Mouse (Mus musculus): ENCODE measurements around the gene Plxna4.

Gene Plxna4

GRCm38 (mm10) chr6:32243040-32243439 lies 345.0 kb downstream of the Plxna4 start:
- 82% methylated on average over 2 of the region's 2 CpGs for WGBS

DNA sequence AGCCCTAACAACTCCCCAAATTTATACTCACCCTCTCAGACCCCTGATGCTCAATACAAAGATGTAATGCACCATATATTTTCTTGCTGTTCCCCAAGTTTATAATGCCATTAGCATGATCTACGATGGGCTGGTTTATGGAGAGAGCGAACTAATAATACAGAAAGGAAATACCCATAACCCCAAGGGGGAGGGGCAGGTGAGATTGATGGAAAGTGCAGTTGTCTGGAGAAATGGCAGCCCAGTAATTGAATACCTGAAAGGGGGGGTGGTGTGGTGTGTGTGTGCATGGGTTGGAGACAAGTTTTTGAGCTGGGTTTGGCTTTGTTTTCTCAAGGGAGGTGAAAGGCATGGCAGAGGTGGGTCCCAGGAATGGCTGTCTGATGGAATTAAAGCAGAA lies 356.6 kb downstream of the Plxna4 start:
- WGBS, result 97% methylated on average over 2 of the region's 2 CpGs

- 31% methylated on average over 1 of the region's 1 CpGs for WGBS
These were observed 361.4 kb downstream of the Plxna4 start for GRCm38 (mm10) chr6:32226636-32227035.

GRCm38 (mm10) chr6:32224007-32224703 lies 363.8 kb downstream of the Plxna4 start:
- 76% methylated on average over 7 of the region's 7 CpGs for WGBS

DNA sequence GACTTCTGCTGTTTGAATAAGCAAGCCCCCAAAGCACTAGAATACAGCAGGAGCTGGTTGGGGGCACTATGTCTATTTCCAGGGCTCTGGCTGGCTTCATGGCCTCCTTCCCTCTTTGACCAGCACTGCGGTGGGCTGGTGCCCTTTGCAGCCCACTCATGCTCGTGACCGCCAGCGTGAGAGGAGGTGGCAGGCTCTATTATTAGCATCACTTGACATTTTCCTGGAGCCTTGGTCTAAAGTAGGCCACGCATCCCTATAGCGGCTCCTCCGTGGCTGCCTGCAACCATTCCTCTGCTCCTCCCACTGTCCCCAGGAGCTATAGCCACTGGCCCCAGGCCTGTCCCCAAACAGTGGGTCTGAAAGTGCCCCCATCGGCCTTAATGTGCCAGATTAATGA lies 367.2 kb downstream of the Plxna4 start:
- 67% methylated on average over 8 of the region's 8 CpGs for WGBS

DNA sequence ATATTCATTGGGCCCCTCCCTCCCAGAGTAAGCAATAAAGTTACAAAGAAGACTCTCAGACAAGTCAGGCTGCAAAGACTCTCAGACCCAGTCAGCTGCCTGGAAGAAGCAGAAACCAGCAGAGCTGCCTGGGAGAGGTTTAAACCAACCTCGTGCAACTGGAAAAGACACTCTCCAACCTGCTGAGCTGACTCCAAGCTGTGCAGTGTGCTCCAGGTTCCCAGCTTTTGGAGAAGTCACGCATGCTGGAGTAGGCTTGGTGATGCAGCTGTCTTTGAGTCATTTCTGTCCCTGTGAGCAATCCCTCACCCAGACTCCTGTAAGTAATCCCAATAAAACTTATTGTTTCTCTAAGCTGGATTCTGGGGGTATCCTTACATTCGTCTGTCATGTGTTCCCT lies 369.4 kb downstream of the Plxna4 start:
- WGBS, result 50% methylated on average over 3 of the region's 3 CpGs

- WGBS, result 35% methylated on average over 4 of the region's 4 CpGs
These were observed 375.6 kb downstream of the Plxna4 start for GRCm38 (mm10) chr6:32212439-32212838.

DNA sequence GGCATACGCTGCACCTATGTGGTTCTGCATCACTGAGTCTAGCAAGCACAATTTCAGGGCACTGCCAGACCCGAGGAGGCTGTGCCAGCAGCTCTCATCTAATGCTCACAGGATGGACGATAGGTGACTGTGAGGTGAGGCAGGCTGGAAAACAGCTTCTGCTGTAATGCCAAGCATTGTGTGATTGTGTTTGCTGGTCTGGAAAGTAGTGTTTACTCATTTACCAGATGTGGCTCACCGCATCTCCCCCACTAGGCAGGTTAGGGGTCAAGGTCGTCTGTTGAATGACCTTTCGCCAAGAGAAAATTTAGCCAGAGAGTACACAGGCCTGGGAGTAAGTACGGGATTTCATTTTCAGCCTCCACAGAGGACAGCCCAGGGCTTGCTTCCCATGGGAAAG lies 377.9 kb downstream of the Plxna4 start:
- 87% methylated on average over 7 of the region's 7 CpGs for WGBS

GRCm38 (mm10) chr6:32208951-32209350 lies 379.0 kb downstream of the Plxna4 start:
- 72% methylated on average over 7 of the region's 7 CpGs for WGBS

DNA sequence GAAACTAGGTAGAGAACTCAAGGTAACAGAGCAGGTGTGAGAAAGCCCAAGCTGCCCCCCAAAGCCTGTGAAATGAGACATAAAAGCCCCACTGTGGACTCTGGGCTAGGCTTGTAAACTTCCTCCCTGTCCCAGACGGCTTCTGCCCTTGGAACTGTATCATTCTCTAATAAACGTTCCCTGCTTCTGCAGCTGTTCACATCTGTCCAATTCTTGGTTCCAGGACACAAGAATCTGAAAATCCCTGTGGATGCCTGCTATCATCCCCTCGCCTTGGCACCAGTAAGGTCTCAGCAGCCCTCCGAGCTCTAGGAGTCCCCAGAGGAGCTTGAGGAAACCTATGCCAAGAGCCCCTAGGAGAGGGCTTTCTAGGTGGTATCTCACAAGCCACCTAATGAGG lies 383.7 kb downstream of the Plxna4 start:
- WGBS, result 90% methylated on average over 4 of the region's 4 CpGs

DNA sequence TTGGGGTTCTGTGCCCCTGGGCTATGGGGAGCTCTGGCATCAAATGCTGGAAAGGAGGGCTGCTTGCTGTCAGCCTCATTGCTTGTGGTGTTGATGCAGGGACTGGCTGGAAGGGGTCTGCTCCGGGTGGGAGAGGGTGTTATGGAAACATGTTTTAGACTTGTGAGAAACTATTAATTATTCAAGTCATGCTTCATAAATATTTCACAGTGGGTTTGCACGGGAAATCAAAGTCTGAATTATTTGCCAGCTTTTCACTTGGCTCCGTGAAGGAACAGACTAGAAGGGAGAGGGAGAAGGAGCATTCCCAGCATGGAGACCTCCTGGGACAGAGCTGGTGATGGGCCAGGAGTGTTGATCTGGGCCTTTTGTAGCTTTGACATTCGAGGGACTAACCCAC lies 384.6 kb downstream of the Plxna4 start:
- WGBS, result 37% methylated on average over 4 of the region's 4 CpGs

DNA sequence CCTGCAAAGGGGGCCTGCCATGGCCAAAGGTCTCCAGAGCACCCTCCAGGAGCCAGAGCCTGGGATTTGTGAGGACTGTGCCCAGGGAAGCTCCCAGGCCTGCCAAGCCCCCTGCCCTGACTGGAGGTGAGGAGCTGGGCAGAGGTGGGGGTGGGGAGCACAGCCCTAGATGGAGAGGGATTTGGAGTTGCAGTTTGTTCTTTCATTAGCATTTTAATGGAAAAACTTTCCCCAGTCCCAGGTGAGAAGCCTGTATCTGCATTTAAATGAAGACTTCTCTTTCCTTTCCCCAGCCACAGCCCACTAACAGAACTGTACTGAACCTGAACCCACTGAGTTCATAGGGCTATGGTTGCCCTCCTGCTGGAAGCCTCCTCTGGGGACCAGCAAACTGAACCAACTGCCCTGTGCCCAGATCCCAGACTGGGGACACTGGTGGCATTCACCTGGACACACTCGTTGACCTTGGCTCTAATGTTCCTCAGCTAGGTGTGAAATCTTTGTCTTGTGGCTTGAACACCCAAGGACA lies 385.3 kb downstream of the Plxna4 start:
- WGBS, result 54% methylated on average over 1 of the region's 1 CpGs

DNA sequence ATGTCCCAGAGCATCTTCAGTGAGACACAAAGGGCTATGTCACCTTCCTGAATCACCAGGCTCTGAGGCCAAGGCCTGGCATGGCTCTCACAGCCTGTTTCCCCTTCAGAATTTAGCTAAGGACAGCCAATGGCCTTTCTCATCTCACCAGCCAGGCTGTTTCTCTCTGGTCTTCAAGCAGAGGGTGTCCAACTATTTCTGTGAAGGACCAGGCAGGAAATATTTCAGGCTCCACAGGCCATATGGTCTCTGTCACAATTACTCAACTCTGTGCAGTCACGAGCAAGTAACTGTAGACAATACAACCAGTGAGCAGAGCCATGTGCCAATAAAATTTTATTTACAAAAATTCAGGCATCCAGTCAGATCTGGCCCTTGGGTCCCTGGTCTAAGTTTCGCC lies 388.4 kb downstream of the Plxna4 start:
- 78% methylated on average over 2 of the region's 2 CpGs for WGBS

DNA sequence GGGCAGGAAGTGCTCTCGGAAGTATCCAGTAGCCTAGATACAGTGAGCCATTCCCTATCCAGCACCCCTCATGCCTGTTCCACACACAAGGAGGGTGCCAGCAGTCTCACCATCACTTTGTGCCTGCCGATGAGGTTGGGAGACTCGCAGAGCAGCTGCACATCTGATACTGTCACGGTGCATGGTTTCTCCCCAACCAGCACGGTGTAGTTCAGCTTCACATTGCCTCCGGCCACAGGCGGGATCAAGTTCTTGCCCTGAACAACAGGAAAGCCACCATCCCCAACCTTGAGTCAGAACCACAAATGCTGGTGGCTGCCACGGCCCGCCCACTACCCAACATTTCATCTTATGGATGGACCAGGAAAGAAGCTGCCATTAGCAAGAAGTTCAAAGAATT lies 391.1 kb downstream of the Plxna4 start:
- WGBS, result 87% methylated on average over 9 of the region's 9 CpGs

DNA sequence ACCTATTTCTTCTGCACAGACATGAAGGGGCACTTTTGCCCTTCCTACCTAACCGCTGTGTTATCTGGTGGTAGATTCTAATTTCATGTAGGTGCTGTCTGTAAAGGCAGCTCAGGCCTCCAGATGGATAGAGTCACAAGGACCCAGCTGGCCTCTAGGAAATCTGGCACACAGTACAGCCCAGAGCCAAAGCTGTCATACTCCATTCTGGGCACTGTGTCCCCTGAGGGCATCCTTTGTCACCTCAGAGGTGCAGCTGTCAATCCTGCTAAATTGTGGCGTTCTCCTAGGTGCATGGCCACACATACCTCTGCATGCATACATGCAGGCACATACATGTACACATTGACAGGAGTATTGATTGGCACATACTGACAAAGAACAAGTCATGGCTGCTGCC lies 394.9 kb downstream of the Plxna4 start:
- WGBS, result 91% methylated on average over 2 of the region's 2 CpGs

- WGBS, result 87% methylated on average over 4 of the region's 4 CpGs
These were observed 403.5 kb downstream of the Plxna4 start for GRCm38 (mm10) chr6:32184402-32184985.

DNA sequence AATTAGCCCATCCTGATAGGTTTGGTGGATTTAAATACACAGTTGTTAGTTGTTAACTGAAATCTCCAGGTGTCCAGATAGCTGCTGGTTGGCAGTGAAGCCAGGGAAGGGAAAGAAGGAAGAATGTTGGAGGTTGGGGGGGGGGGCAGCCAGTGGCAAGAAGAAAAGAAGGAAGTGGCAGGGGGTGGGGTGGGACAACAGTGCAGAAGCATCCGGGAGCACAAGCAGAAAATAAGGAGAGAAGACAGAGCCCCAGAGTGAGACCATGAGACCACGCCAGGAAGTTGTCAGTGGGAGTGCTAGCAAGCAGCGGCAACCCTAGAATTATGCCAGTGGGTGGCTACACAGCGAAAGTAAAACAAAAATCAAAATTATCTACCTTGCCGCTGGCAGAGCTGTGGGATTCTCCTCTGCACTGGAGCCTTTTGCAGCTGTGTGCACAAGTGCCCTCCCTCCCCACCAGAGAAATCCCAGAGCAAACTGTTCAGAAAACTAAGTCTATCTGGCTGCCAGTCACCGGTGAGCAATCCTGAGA lies 404.3 kb downstream of the Plxna4 start:
- WGBS, result 34% methylated on average over 6 of the region's 6 CpGs

GRCm38 (mm10) chr6:32180012-32180358 lies 408.0 kb downstream of the Plxna4 start:
- WGBS, result 72% methylated on average over 5 of the region's 5 CpGs

- WGBS, result 87% methylated on average over 2 of the region's 2 CpGs
These were observed 408.5 kb downstream of the Plxna4 start for GRCm38 (mm10) chr6:32179346-32180011.

- 81% methylated on average over 3 of the region's 3 CpGs for whole genome bisulfite sequencing
These were observed 410.1 kb downstream of the Plxna4 start for GRCm38 (mm10) chr6:32177905-32178304.

GRCm38 (mm10) chr6:32167725-32168124 lies 420.3 kb downstream of the Plxna4 start:
- 48% methylated on average over 1 of the region's 1 CpGs for WGBS

DNA sequence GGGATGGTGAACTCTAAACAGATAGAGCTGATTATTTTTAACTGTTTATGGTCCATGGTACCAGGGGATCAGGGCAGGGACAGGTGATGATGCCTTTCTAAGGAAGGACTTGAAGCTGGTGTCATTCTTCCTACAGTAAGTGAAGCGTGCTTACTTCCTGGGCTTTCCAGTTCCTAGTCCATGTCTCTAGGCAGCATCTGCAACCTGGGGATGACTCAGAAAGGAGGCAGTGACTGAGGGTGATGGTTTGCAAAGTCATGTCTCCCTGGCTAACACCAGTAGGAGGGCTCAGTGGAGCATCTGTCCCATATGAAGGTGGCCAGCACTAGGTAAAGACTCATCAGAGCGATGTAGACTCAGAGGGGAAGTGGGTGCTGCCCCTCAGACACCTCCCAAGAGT lies 427.6 kb downstream of the Plxna4 start:
- WGBS, result 65% methylated on average over 2 of the region's 2 CpGs

- 73% methylated on average over 4 of the region's 4 CpGs for whole genome bisulfite sequencing
These were observed 428.1 kb downstream of the Plxna4 start for GRCm38 (mm10) chr6:32159931-32160330.
